Mouse (Mus musculus) megakaryocyte, embryonic 14.5 days (primary cell): ENCODE measurements at regions not wholly inside any gene's neighbourhood (a gene's known extent, or its start where the extent isn't known, plus 50 kb on each side); places are given as distances from the start of the nearest gene placed in this dataset.

ENCODE experiments used
- H3K27me3 ChIP-seq: replicated peaks from 2 replicates; pipeline ENCODE3; 2012; ENCODE audit warnings: inconsistent platforms
- H3K36me3 ChIP-seq: replicated peaks from 2 replicates; pipeline ENCODE3; 2012; ENCODE audit warnings: low read length, inconsistent platforms, mixed read lengths
- H3K4me1 ChIP-seq: 2 replicates; pipeline ENCODE4 v1.6.1; 2012; ENCODE audit warnings: inconsistent platforms
- H3K4me3 ChIP-seq: replicated peaks from 2 replicates; pipeline ENCODE3; 2012; ENCODE audit warnings: moderate library complexity, mild to moderate bottlenecking, inconsistent platforms
- H3K9me3 ChIP-seq: 2 replicates; pipeline ENCODE4 v1.6.1; 2012; ENCODE audit warnings: inconsistent platforms
- FLI1 ChIP-seq: IDR thresholded peaks from 2 replicates; pipeline ENCODE4 v1.6.1; 2012; ENCODE audit warnings: low read length, inconsistent platforms, mixed read lengths
- GATA1 ChIP-seq: IDR thresholded peaks from 3 replicates; pipeline ENCODE4 v1.6.1; 2012; ENCODE audit warnings: mixed read lengths, low read length, inconsistent platforms, borderline replicate concordance

DNA sequence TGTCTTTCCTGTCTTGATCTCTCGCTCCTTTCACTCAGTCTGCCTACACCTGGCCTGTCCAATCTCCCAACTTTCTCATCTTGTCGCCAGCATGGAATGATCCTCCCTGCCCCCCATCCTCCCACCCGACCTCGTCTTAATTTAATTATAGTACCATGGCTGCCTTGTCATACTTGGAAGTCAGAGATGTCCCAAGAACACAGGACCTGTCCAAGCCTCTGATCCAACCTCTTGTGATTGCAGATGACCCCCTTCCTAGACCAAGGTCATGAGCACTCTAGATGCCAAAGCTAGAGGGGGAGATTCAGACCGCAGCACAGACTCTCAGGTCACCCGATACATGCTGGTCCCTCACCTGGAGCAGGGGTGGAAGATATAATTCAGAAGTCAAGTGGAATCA lies 232.3 kb downstream of the Prex1 start:
- no peaks in the 10 kb centered on the region for H3K36me3 ChIP-seq
- H3K27me3 ChIP-seq = peaks cover 43% of the 10 kb centered on the region
- peaks cover 5% of the 10 kb centered on the region for H3K4me1 ChIP-seq
- no peaks in the 10 kb centered on the region for H3K9me3 ChIP-seq
- no peak overlapping the region for H3K4me3 ChIP-seq
- TF ChIP-seq FLI1 (no peak), GATA1 (no peak)

- H3K27me3 ChIP-seq = peaks cover 44% of the 10 kb centered on the region
- no peaks in the 10 kb centered on the region for H3K9me3 ChIP-seq
- no peak overlapping the region for H3K4me3 ChIP-seq
- no peaks in the 10 kb centered on the region for H3K36me3 ChIP-seq
- TF ChIP-seq GATA1 (no peak), FLI1 (no peak)
- H3K4me1 ChIP-seq = peaks cover 5% of the 10 kb centered on the region
Observed at GRCm38 (mm10) chr2:166480883-166481282, 232.7 kb downstream of the Prex1 start.

- Histone ChIP-seq H3K4me3 (no peak overlapping the region), H3K4me1 (no peaks in the 10 kb centered on the region; the same call in 1 of the 2 replicates), H3K9me3 (no peaks in the 10 kb centered on the region), H3K27me3 (peaks cover 54% of the 10 kb centered on the region), H3K36me3 (no peaks in the 10 kb centered on the region)
- TF ChIP-seq FLI1 (no peak), GATA1 (no peak)
Observed at GRCm38 (mm10) chr2:166476953-166477352, 236.7 kb downstream of the Prex1 start.

DNA sequence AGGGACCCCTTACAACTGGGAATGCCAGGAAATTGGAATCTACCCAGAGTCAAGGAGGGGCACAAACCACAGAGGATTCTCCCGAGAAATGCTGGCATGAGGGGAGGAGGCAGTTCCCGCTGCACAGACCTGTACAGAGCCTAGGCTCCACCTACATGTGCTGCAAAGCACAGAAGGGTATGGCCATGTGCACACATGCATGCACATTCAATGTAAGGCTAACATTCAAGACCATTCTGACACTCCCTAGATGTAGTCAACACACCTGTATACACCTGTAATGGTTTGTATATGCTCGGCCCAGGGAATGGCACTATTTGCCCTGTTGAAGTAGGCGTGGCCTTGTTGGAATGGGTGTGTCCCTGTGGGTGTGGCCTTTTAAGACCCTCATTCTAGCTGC lies 238.0 kb downstream of the Prex1 start:
- peaks cover 3% of the 10 kb centered on the region; the same call in 1 of the 2 replicates for H3K4me1 ChIP-seq
- H3K4me3 ChIP-seq = no peak overlapping the region
- no peaks in the 10 kb centered on the region for H3K36me3 ChIP-seq
- TF ChIP-seq GATA1 = no peak
- no peak for TF ChIP-seq FLI1
- peaks cover 52% of the 10 kb centered on the region for H3K27me3 ChIP-seq
- H3K9me3 ChIP-seq = no peaks in the 10 kb centered on the region

DNA sequence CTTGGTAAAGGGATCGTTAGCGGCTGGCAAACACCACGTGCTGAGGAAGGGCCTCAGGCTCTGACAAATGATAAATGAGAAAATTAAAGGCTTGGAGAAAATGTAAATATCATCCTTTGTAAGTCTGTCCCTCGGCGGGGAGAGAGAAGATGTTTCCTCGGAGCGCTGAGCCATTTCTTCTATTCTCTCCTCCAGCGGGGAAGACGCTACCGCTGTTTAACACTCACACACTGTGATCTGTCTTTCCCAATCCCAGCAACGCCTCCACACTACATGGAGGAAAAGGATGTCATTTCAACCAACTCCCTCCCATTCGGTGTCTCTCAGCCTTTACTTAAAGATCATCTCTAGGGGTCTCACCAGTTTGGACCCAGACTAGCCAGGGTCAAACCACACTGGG lies 239.0 kb downstream of the Prex1 start:
- Histone ChIP-seq H3K4me3 (no peak overlapping the region), H3K36me3 (no peaks in the 10 kb centered on the region), H3K27me3 (peaks cover 52% of the 10 kb centered on the region), H3K9me3 (no peaks in the 10 kb centered on the region), H3K4me1 (peaks cover 3% of the 10 kb centered on the region; the same call in 1 of the 2 replicates)
- TF ChIP-seq GATA1 (no peak), FLI1 (no peak)

DNA sequence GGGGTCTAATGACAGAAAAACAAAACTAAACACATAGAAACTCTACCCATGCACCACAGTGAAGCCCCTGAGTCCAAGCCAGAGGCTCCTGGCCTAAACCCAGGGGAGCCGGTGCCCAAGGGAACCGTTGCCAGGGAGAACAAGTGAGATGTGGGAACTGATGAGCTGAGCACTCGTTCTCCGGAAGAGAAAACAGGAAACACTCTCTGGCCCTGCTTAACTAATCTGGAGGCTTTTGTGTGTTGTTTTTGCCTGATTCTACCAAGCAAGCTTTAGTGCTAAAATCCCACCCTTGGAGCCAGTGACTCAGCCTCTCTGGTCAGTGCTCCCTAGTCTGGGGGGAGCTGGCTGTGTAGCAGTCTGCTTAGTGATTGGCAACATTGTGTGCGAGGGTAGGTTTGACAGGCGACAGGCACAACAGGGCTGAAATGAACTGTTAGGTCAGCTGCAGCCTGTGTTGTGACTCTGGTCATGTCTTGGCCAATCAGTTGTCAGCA lies 242.3 kb downstream of the Prex1 start:
- Histone ChIP-seq H3K4me3 (no peak overlapping the region), H3K9me3 (no peaks in the 10 kb centered on the region), H3K4me1 (peaks cover 3% of the 10 kb centered on the region; the same call in 1 of the 2 replicates), H3K27me3 (peaks cover 58% of the 10 kb centered on the region), H3K36me3 (no peaks in the 10 kb centered on the region)
- TF ChIP-seq FLI1 = no peak
- no peak for TF ChIP-seq GATA1

- no peak overlapping the region for H3K4me3 ChIP-seq
- no peaks in the 10 kb centered on the region for H3K36me3 ChIP-seq
- H3K4me1 ChIP-seq = peaks cover 3% of the 10 kb centered on the region; the same call in 1 of the 2 replicates
- H3K9me3 ChIP-seq = no peaks in the 10 kb centered on the region
- TF ChIP-seq GATA1 (no peak), FLI1 (no peak)
- H3K27me3 ChIP-seq = peaks cover 58% of the 10 kb centered on the region
Observed at GRCm38 (mm10) chr2:166469046-166469593, 244.5 kb downstream of the Prex1 start.

GRCm38 (mm10) chr2:166467137-166467536 lies 246.5 kb downstream of the Prex1 start:
- Histone ChIP-seq H3K4me3 (no peak overlapping the region), H3K9me3 (no peaks in the 10 kb centered on the region), H3K27me3 (peaks cover 49% of the 10 kb centered on the region), H3K36me3 (no peaks in the 10 kb centered on the region), H3K4me1 (peaks cover 3% of the 10 kb centered on the region; the same call in 1 of the 2 replicates)
- no peak for TF ChIP-seq FLI1
- TF ChIP-seq GATA1 = no peak

- Histone ChIP-seq H3K9me3 (no peaks in the 10 kb centered on the region), H3K4me1 (no peaks in the 10 kb centered on the region), H3K36me3 (no peaks in the 10 kb centered on the region), H3K4me3 (no peak overlapping the region), H3K27me3 (peaks cover 48% of the 10 kb centered on the region)
- TF ChIP-seq FLI1 = no peak
- no peak for TF ChIP-seq GATA1
Observed at GRCm38 (mm10) chr2:166465531-166465930, 248.1 kb downstream of the Prex1 start.

DNA sequence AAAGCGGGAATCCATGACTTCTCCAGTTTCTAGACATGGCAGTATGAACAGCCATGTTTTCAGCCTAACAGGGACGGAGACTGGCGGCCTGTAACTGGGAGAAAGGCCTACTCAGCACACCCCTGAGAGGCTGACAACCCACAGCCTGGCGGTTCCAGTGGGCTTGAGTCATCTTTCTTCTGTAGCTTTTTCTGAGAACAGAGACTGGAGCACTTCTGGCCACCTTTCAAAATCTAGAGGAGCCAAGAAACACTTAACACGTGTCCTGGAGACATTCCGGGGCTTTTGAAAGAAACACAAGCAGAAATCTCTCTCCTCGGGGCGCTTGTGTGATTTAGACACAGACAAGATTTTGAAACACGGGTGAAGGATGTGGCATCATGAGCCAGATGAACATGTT lies 250.1 kb downstream of the Prex1 start:
- peaks cover 42% of the 10 kb centered on the region for H3K27me3 ChIP-seq
- TF ChIP-seq FLI1 (no peak), GATA1 (no peak)
- H3K4me3 ChIP-seq = no peak overlapping the region
- H3K4me1 ChIP-seq = peaks cover 4% of the 10 kb centered on the region; the same call in 1 of the 2 replicates
- no peaks in the 10 kb centered on the region for H3K36me3 ChIP-seq
- H3K9me3 ChIP-seq = no peaks in the 10 kb centered on the region

- Histone ChIP-seq H3K4me1 (peaks cover 4% of the 10 kb centered on the region; the same call in 1 of the 2 replicates), H3K36me3 (no peaks in the 10 kb centered on the region), H3K4me3 (no peak overlapping the region), H3K27me3 (peaks cover 31% of the 10 kb centered on the region), H3K9me3 (no peaks in the 10 kb centered on the region)
- TF ChIP-seq GATA1 = no peak
- no peak for TF ChIP-seq FLI1
Observed at GRCm38 (mm10) chr2:166461956-166462355, 251.7 kb downstream of the Prex1 start.
